Mouse (Mus musculus) lung, adult 2 months (tissue): Measurements from ENCODE around the gene Six1. TPM values are rescaled to one million over a fixed set of nuclear protein-coding genes. Genes with fewer than 3 reads are reported as not detected.
"Not testable (repeated sequence)": the region's sequence is repeated elsewhere in the genome, so short reads cannot be mapped to it uniquely, and the experiment has no call there.

Source experiments
- DNase-seq: peaks from one replicate; pipeline ENCODE4 v3.0.0; 2022
- H3K4me1 ChIP-seq: fragments of 200-500 bp; 2 replicates; pipeline ENCODE4 v1.6.1; 2011; ENCODE audit warnings: low read length; ENCODE audit not compliant: control insufficient read depth, insufficient read depth
- H3K4me3 ChIP-seq: fragments of 200-500 bp; replicated peaks from 2 replicates; pipeline ENCODE3; 2011; ENCODE audit warnings: low read depth, mild to moderate bottlenecking, control low read depth, low read length; ENCODE audit errors: extremely low read depth
- CTCF ChIP-seq: fragments of 200-500 bp; IDR thresholded peaks from 2 replicates; pipeline ENCODE4 v1.5.1; 2011; ENCODE audit warnings: mild to moderate bottlenecking, low read length, control low read depth; ENCODE audit not compliant: insufficient read depth
- POLR2A ChIP-seq: fragments of 200-500 bp; IDR thresholded peaks from 2 replicates; pipeline ENCODE4 v1.6.1; 2011; ENCODE audit warnings: low read depth, mild to moderate bottlenecking, control low read depth, low read length, borderline replicate concordance; ENCODE audit errors: extremely low read depth
- whole genome bisulfite sequencing: fragments of 180-500 bp; shearing (Covaris S2); methylation state at CpG from one replicate; pipeline ENCODE4 v1.1.7; 2018; 5-methylcytosine and 5-hydroxymethylcytosine counted together
- polyA plus RNA-seq: library from polyadenylated mRNA; depleted of rRNA; stranded (reverse); fragments of >200 nt; gene quantifications from 2 replicates; pipeline ENCODE4 v1.2.3, GENCODE M21; 2012; rRNA removed

The Six1 gene
- polyA plus RNA-seq, result 3.0 and 3.6 TPM in 2 replicates

- 2% methylated on average over 42 of the region's 42 CpGs for WGBS
- H3K4me1 ChIP-seq, result no peaks in the 10 kb centered on the region
- peak within 1 kb of the TSS; percentile 62 for H3K4me3 ChIP-seq
- TF ChIP-seq CTCF (peak; percentile 26; the same call in 1 of the 2 replicates), POLR2A (no peak)
- peak; percentile 71 for DNase-seq
These were observed at the start of gene Six1 for GRCm38 (mm10) chr12:73053668-73054241. Gene Six1, minus strand, starts transcription at chr12:73053887.

DNA sequence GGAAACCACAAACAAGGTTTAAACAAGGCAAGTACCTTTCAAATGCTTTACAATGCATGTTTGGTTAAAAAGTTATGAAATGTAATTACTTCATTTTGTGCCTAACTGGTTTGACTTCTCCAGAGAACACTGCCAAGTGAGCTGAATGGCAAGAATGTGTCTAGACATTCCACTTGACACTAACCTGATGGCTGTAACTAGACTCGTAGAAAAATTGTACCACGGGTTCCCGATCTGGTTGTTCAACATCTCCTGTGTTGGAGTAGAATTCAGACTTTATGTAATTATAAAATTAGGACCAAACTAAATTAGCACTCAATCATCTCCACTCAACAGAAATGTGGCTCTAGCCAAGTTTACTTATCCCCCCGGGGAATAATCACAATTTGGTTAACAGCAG, 44.9 kb upstream of the Six1 start:
- Histone ChIP-seq H3K4me1 (no peaks in the 10 kb centered on the region), H3K4me3 (no peak overlapping the region)
- TF ChIP-seq CTCF, result no peak
- TF ChIP-seq POLR2A, result no peak
- no peak for DNase-seq
- WGBS, result 48% methylated on average over 4 of the region's 4 CpGs

DNA sequence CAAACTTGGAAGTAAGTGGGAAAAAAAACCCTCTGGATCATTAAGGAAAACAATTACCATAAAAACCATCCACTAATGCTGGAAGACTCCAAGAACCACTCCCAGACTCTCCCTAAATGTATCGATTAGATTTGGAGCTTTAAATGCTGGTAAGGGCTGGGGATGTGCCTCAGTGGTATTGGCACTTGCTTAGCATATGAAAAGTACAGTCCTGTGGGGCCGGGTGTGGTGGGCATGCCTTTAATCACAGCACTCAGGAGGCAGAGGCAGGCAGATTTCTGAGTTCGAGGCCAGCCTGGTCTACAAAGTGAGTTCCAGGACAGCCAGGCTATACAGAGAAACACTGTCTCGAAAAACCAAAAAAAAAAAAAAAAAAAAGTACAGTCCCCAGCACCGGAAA, 42.5 kb upstream of the Six1 start:
- DNase-seq, H3K4me1 ChIP-seq, H3K4me3 ChIP-seq: not testable (repeated sequence)
- 93% methylated on average over 5 of the region's 5 CpGs for WGBS

- WGBS, result 47% methylated on average over 2 of the region's 2 CpGs
- Histone ChIP-seq H3K4me3 (no peak overlapping the region), H3K4me1 (no peaks in the 10 kb centered on the region)
- DNase-seq, result no peak
- TF ChIP-seq POLR2A (no peak), CTCF (no peak)
These were observed 40.9 kb upstream of the Six1 start for GRCm38 (mm10) chr12:73094605-73095004.

GRCm38 (mm10) chr12:73094189-73094588, 40.5 kb upstream of the Six1 start:
- Histone ChIP-seq H3K4me3 (no peak overlapping the region), H3K4me1 (no peaks in the 10 kb centered on the region)
- 79% methylated on average over 2 of the region's 2 CpGs for WGBS
- TF ChIP-seq CTCF (no peak), POLR2A (no peak)
- no peak for DNase-seq

GRCm38 (mm10) chr12:73090672-73091335, 37.1 kb upstream of the Six1 start:
- no peak for DNase-seq
- WGBS, result 58% methylated on average over 7 of the region's 7 CpGs
- H3K4me3 ChIP-seq, result no peak overlapping the region
- no peaks in the 10 kb centered on the region; the same call in 1 of the 2 replicates for H3K4me1 ChIP-seq
- TF ChIP-seq CTCF (no peak), POLR2A (no peak)

GRCm38 (mm10) chr12:73088911-73089310, 35.2 kb upstream of the Six1 start:
- TF ChIP-seq POLR2A (no peak), CTCF (no peak)
- H3K4me3 ChIP-seq, result no peak overlapping the region
- DNase-seq, result no peak
- 48% methylated on average over 5 of the region's 5 CpGs for whole genome bisulfite sequencing
- no peaks in the 10 kb centered on the region; the same call in 1 of the 2 replicates for H3K4me1 ChIP-seq

DNA sequence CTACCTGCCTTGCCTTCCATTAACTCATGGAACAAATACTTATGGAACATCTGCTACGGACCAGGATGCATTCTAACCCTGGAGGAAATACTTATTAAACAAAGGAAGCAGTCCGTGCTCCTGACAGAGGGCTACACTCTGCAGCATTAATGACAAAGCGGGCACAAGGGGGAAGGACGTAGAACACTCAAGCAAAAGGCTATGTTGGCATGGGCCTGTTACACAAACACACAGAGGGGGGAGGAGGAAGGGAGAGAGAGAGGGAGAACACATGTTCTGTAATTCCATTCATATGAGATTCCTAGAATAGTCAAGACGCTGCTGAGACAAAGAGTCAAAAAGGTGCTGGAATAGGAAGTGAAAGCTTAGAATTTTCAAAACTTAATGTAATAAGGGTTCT, 34.8 kb upstream of the Six1 start:
- no peaks in the 10 kb centered on the region; the same call in 1 of the 2 replicates for H3K4me1 ChIP-seq
- DNase-seq, result no peak
- 30% methylated on average over 5 of the region's 5 CpGs for WGBS
- TF ChIP-seq POLR2A, result no peak
- no peak for TF ChIP-seq CTCF
- no peak overlapping the region for H3K4me3 ChIP-seq

DNA sequence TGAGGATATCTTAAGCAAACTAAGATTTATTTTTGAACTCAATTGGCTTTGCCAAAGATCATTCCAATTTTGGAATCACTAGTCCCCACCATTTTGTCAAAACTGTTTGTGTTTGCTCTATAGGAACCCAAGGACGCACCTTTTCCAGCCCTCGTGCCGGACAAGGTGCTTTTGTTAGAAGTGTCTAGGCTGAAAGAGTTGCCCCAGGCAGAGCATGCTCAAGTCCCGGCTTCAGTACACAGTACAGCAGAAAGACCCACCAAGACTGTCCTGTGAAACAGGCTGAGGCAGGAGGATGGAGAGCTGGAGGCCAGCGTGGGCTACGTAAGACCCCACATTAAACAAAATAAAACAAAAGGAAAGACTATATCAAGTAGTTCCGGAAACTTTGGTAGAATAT, 33.4 kb upstream of the Six1 start:
- Histone ChIP-seq H3K4me1 (no peaks in the 10 kb centered on the region; the same call in 1 of the 2 replicates), H3K4me3 (no peak overlapping the region)
- WGBS, result 87% methylated on average over 7 of the region's 7 CpGs
- no peak for DNase-seq
- TF ChIP-seq CTCF (no peak), POLR2A (no peak)

GRCm38 (mm10) chr12:73085739-73086630, 32.3 kb upstream of the Six1 start:
- WGBS, result 54% methylated on average over 11 of the region's 11 CpGs
- DNase-seq, result no peak
- TF ChIP-seq POLR2A (no peak), CTCF (no peak)
- Histone ChIP-seq H3K4me1 (no peaks in the 10 kb centered on the region; the same call in 1 of the 2 replicates), H3K4me3 (no peak overlapping the region)
